Mouse (Mus musculus): ENCODE data around the gene Ctnna3.

DNA sequence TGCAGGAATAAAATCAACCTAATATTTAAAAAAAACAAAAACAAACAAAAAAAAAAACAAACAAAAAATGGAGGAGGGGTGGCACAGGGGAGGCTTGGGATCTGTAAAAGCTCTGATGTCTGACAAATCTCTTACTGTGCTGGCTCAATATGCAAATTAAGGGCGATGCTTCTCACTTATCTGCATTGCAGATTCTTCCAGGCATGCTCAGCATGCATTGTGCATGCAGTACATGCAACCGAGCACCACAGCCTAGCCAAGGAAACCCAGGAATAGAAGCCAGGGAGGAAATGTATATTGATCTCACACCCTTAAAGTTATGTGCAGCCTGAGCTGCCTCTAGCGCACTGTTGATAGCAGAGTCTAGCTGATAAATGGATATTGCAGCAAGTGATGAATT lies 548.6 kb downstream of the Ctnna3 start:
- no peak for TF ChIP-seq CTCF (IDR thresholded peaks at IDR 0.05; ENCODE audit: low read depth, low read length)
- no peak for TF ChIP-seq POLR2A (IDR thresholded peaks at IDR 0.05; ENCODE audit: extremely low read depth, insufficient read depth, low read length)
